Mouse (Mus musculus) lung, postnatal 0 days (tissue): ENCODE results near the gene Olfr806. TPM values are rescaled to one million over a fixed set of nuclear protein-coding genes. Genes with fewer than 3 reads are reported as not detected.

Experiments used
- ATAC-seq: fragments of 200-750 bp; cut with Nextera tagmentation; 2 replicates; pipeline ENCODE4 v1.8.0; 2017; ENCODE audit warnings: moderate library complexity
- DNase-seq: peaks from one replicate; pipeline ENCODE4 v3.0.0-alpha.2; 2016; ENCODE audit warnings: low spot score
- H3K27ac ChIP-seq: fragments of 300-500 bp; sonication (generic); 2 replicates; pipeline ENCODE4 v1.5.1; 2014; ENCODE audit warnings: antibody characterized with exemption, mild to moderate bottlenecking, low read length, mixed read lengths
- H3K27me3 ChIP-seq: fragments of 300-500 bp; sonication (generic); replicated peaks from 2 replicates; pipeline ENCODE4 v1.6.1; 2014; ENCODE audit warnings: low read length, mixed read lengths; ENCODE audit not compliant: insufficient read depth
- H3K36me3 ChIP-seq: fragments of 300-500 bp; sonication (generic); 2 replicates; pipeline ENCODE4 v1.6.1; 2014; ENCODE audit warnings: low read length, mixed read lengths; ENCODE audit not compliant: insufficient read depth
- H3K4me1 ChIP-seq: fragments of 300-500 bp; sonication (generic); 2 replicates; pipeline ENCODE4 v1.6.1; 2014; ENCODE audit warnings: antibody characterized with exemption, low read depth, low read length, mixed read lengths; ENCODE audit not compliant: insufficient read depth
- H3K4me2 ChIP-seq: fragments of 300-500 bp; sonication (generic); replicated peaks from 2 replicates; pipeline ENCODE4 v1.6.1; 2014; ENCODE audit warnings: low read depth, mild to moderate bottlenecking, low read length, moderate library complexity, mixed read lengths
- H3K4me3 ChIP-seq: fragments of 300-500 bp; sonication (generic); 2 replicates; pipeline ENCODE4 v1.5.1; 2014; ENCODE audit warnings: low read depth, low read length
- H3K9ac ChIP-seq: fragments of 300-500 bp; sonication (generic); replicated peaks from 2 replicates; pipeline ENCODE4 v1.6.1; 2014; ENCODE audit warnings: low read depth, mild to moderate bottlenecking
- H3K9me3 ChIP-seq: fragments of 300-500 bp; sonication (generic); 2 replicates; pipeline ENCODE4 v1.6.1; 2016; ENCODE audit warnings: low read length, mixed read lengths
- CTCF ChIP-seq: IDR thresholded peaks from 2 replicates; pipeline ENCODE4 v1.5.1; 2016; ENCODE audit warnings: antibody characterized with exemption, mild to moderate bottlenecking
- EP300 ChIP-seq: IDR thresholded peaks from 2 replicates; pipeline ENCODE4 v1.6.1; 2016; ENCODE audit warnings: antibody characterized with exemption, mild to moderate bottlenecking, control low read depth
- whole genome bisulfite sequencing: fragments of 180-500 bp; shearing (Covaris S2); extraction: QIAGEN DNeasy Blood & Tissue Kit; methylation state at CpG from one replicate; pipeline ENCODE4 v1.1.7; 2014; 5-methylcytosine and 5-hydroxymethylcytosine counted together
- polyA plus RNA-seq: library from polyadenylated mRNA; unstranded; fragments of >200 nt; fragmentation: Nextera tagmentation; extraction: Ambion mirVana; gene quantifications from 2 replicates; pipeline ENCODE4 v1.2.1, GENCODE M21; 2015

The Olfr806 gene
- polyA plus RNA-seq = not detected in 2 replicates

- H3K4me3 ChIP-seq = no peak within 1 kb of the TSS
- ATAC-seq = no peak
- no peak within 1 kb of the TSS for H3K27ac ChIP-seq
- DNase-seq = no peak
- no peaks in the 10 kb centered on the region for H3K27me3 ChIP-seq
- H3K9me3 ChIP-seq = no peaks in the 10 kb centered on the region
- no peak within 1 kb of the TSS for H3K4me2 ChIP-seq
- no peak for TF ChIP-seq EP300
- no peak for TF ChIP-seq CTCF
- H3K4me1 ChIP-seq = no peaks in the 10 kb centered on the region
- no peak within 1 kb of the TSS for H3K9ac ChIP-seq
- no peaks in the 10 kb centered on the region for H3K36me3 ChIP-seq
These were observed at the start of gene Olfr806 for GRCm38 (mm10) chr10:129741821-129742220. Olfr806 (minus strand) TSS chr10:129741921.

- Histone ChIP-seq H3K9ac (no peak overlapping the region), H3K27ac (no peak overlapping the region), H3K36me3 (no peaks in the 10 kb centered on the region), H3K4me1 (no peaks in the 10 kb centered on the region), H3K27me3 (no peaks in the 10 kb centered on the region), H3K4me2 (no peak overlapping the region), H3K9me3 (no peaks in the 10 kb centered on the region), H3K4me3 (no peak overlapping the region)
- no peak for TF ChIP-seq EP300
- no peak for TF ChIP-seq CTCF
- ATAC-seq (no peak), DNase-seq (no peak)
These were observed 36.4 kb upstream of the Olfr806 start for GRCm38 (mm10) chr10:129778123-129778522.

- H3K4me3 ChIP-seq = no peak within 1 kb of the TSS
- no peaks in the 10 kb centered on the region for H3K36me3 ChIP-seq
- H3K4me1 ChIP-seq = no peaks in the 10 kb centered on the region
- no peaks in the 10 kb centered on the region for H3K9me3 ChIP-seq
- no peak within 1 kb of the TSS for H3K9ac ChIP-seq
- H3K4me2 ChIP-seq = no peak within 1 kb of the TSS
- ATAC-seq (no peak), DNase-seq (no peak)
- H3K27me3 ChIP-seq = no peaks in the 10 kb centered on the region
- TF ChIP-seq CTCF = no peak
- TF ChIP-seq EP300 = no peak
- no peak within 1 kb of the TSS for H3K27ac ChIP-seq
These were observed 32.6 kb upstream of the Olfr806 start, which contains the start of gene Olfr809 for GRCm38 (mm10) chr10:129774338-129774737. Olfr809 (plus strand) TSS chr10:129774638.

GRCm38 (mm10) chr10:129765182-129765581 is 23.5 kb upstream of the Olfr806 start, which contains the start of gene Olfr808:
Olfr808 (plus strand) TSS chr10:129765482.
- ATAC-seq (no peak), DNase-seq (no peak)
- Histone ChIP-seq H3K36me3 (no peaks in the 10 kb centered on the region), H3K27ac (no peak within 1 kb of the TSS), H3K4me3 (no peak within 1 kb of the TSS), H3K4me2 (no peak within 1 kb of the TSS), H3K27me3 (no peaks in the 10 kb centered on the region), H3K9me3 (no peaks in the 10 kb centered on the region), H3K9ac (no peak within 1 kb of the TSS), H3K4me1 (no peaks in the 10 kb centered on the region)
- 87% methylated on average over 1 of the region's 1 CpGs for WGBS
- TF ChIP-seq EP300 = no peak
- no peak for TF ChIP-seq CTCF

GRCm38 (mm10) chr10:129757693-129758092 is 16.0 kb upstream of the Olfr806 start, which contains the start of gene Olfr807:
Olfr807 (minus strand) TSS chr10:129757793.
- no peak within 1 kb of the TSS for H3K27ac ChIP-seq

GRCm38 (mm10) chr10:129729275-129729674 is 12.4 kb downstream of the Olfr806 start, which contains the start of gene Olfr805:
Olfr805 (minus strand) TSS chr10:129729375.
- ATAC-seq = no peak
- 93% methylated on average over 2 of the region's 2 CpGs for WGBS
- no peaks in the 10 kb centered on the region for H3K36me3 ChIP-seq

More at GRCm38 (mm10) chr10:129757693-129758092, 16.0 kb upstream of the Olfr806 start, which contains the start of gene Olfr807:
- TF ChIP-seq CTCF = no peak
- no peak for TF ChIP-seq EP300
- H3K36me3 ChIP-seq = no peaks in the 10 kb centered on the region
- DNase-seq (no peak), ATAC-seq (no peak)
- 66% methylated on average over 1 of the region's 1 CpGs for WGBS
- H3K4me1 ChIP-seq = no peaks in the 10 kb centered on the region
- no peaks in the 10 kb centered on the region for H3K9me3 ChIP-seq
- H3K9ac ChIP-seq = no peak within 1 kb of the TSS
- H3K4me2 ChIP-seq = no peak within 1 kb of the TSS
- H3K27me3 ChIP-seq = no peaks in the 10 kb centered on the region
- H3K4me3 ChIP-seq = no peak within 1 kb of the TSS

GRCm38 (mm10) chr10:129702910-129703309 is 38.8 kb downstream of the Olfr806 start, which contains the start of gene Olfr804:
Olfr804 (plus strand) TSS chr10:129703210.
- no peak within 1 kb of the TSS for H3K27ac ChIP-seq
- H3K4me1 ChIP-seq = no peaks in the 10 kb centered on the region
- H3K9me3 ChIP-seq = no peaks in the 10 kb centered on the region
- H3K9ac ChIP-seq = no peak within 1 kb of the TSS
- ATAC-seq (no peak), DNase-seq (no peak)
- H3K27me3 ChIP-seq = no peaks in the 10 kb centered on the region
- no peak for TF ChIP-seq EP300
- no peak for TF ChIP-seq CTCF
- H3K36me3 ChIP-seq = no peaks in the 10 kb centered on the region
- no peak within 1 kb of the TSS for H3K4me2 ChIP-seq
- H3K4me3 ChIP-seq = no peak within 1 kb of the TSS

More at GRCm38 (mm10) chr10:129729275-129729674, 12.4 kb downstream of the Olfr806 start, which contains the start of gene Olfr805:
- Histone ChIP-seq H3K27me3 (no peaks in the 10 kb centered on the region), H3K27ac (no peak within 1 kb of the TSS), H3K4me3 (no peak within 1 kb of the TSS), H3K4me2 (no peak within 1 kb of the TSS), H3K9ac (no peak within 1 kb of the TSS), H3K4me1 (no peaks in the 10 kb centered on the region), H3K9me3 (no peaks in the 10 kb centered on the region)
- no peak for TF ChIP-seq CTCF
- no peak for TF ChIP-seq EP300
- no peak for DNase-seq
